Mouse (Mus musculus): Measurements from ENCODE around the gene Lamb1. TPM values are rescaled to one million over a fixed set of nuclear protein-coding genes. Genes with fewer than 3 reads are reported as not detected.

Lamb1 gene
- total RNA-seq, 2 experiments from 2014 or later, result 49.0 to 56.0 TPM

DNA sequence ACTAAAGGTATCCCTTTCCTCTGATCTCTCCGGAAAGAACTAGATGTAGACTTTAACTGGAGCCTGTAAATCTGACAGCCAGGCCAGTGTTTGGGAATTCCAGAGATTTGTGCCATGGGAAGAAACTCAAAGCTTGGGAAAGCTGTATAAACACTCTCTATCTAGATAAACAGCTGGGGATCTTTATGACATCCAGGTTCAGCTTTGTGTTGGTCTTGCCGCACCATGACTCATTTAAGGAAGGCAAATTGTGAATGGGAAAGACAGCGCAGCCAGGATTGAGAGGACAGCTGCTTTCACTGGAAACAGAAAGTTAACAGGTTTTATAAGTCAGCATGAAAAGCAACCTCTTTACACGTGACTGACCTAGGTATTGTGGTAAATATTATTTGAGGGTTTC lies 12.8 kb upstream of the Lamb1 start:
- DNase-seq, result no peak

DNA sequence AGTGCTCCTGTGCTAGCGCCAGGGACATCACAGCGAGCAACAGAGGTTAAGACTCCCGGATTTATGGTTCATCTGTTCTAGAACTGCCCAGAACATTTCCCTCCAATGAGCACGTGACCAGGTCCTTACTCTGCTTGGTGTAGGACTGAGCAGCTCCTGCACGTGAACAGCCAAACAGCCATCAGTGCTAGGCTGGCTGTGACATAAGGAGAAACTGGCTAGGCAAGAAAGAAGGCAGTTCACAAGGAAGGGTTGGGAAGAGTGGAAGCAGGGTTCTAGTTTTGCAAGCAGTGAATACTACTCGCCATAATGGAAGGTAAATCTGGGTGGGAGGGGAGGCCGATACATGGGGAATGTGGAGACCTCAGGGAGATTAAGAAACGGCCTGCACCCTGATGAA lies 10.1 kb upstream of the Lamb1 start:
- DNase-seq, result no peak

DNA sequence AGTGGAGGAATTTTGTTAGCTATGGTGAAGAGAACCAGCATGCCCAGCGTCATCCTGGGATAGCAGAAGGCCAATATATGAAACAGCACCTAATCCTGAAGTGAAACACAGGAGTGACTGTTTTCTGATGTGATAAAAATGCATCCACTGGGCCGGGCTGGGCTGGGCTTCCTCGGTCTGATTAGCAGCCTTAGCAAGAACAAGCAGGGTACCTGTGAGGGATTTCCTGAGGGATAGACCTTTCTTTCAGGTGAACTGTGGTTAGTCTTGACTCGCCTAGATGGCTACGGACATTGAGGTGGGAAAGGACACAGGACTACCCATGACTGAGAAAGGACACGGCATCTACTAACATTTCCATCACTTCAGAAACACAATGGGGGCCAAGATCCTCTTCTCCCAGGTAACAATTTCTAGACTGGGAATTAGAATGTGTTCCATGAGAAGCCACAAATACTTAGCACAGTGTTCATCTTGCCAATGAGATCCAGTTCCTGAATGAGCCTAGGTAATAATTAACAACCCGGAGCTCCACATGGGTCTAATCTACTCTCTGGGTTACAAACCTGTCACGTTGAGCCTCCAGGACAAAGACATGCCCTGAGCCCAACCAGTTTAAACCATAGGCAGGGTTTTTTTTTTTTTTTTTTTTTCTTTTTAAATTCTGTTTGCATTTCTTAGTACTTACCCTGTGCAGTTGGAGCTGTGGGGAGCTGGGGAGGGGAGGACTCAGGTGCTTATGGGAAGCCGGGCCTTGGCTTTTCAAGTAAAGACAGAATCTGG lies 8.7 kb upstream of the Lamb1 start:
- DNase-seq, result no peak

DNA sequence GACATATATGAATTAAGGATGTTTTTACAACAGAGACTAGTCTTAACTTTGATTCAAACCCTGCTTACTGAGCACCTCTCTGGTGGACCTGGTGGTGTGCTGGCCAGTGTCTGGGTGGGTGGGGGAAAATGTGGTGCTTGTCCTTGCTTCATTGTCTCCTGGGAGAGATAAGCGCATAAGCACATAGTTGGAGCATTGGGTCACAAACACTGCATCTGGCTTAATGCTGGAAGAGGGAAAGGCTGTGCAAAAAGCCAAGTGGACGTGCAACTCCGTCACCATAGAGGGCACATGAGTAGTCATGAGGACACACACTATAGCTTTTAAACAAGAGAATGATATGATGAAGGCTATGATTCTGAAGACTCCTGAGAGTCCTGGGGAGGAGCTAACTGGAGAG lies 3.2 kb upstream of the Lamb1 start:
- peak in 1 of 2 experiments; percentile 72 for DNase-seq

DNA sequence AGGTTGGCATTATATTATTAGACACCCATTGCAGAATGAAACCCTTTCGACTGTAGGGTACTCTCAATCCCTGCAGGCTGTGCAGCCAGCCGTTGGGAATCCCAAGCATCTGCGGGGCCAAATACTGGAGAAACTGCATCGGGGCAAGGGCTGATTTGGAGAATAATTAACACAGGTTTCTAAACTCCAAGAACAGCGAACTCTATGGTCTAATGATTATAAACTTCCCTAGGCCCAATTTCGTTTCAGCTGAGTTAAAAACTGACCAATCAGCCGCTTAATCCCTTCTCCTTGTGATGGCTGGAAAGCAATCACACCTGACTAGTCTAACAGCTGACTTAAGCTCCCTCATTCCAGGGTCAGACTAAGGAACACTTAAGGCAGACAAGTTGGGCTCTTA lies 1.1 kb upstream of the Lamb1 start:
- DNase-seq, result no peak

DNA sequence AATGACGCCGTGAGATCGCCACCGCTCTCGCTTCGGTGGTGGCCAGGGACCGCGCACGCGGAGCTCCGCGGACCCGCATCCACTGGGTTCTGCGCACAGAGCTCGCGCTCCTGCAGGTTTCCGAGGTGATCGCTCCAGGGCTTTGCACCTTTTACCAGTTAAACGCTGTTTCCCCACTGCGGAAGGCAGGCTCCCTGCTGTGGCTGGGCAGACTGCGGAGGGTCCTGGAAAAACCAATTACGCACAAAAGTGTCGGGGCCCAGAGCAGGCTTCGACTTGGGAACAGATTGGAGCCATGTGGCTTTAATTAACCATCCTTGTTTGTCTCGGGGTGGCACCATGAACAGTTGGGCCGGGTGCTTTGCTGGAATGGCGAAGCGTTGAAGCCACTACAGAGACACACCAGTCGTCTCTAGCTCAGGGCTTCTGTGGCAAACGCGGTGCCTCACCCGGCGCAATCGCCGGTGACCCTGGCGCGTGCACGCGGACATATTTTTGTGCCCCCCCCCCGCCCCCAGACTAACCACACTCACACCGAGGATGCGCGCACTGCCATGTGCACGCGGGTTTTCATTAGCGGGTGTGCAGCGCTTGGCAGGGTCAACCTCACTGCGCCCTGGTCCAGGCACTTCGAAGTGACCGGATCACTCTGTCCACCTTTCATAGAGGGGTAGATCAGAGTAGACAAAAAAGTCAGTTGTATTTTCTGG lies 843 bp downstream of the Lamb1 start:
- peak in 1 of 2 experiments; percentile 54 for DNase-seq

DNA sequence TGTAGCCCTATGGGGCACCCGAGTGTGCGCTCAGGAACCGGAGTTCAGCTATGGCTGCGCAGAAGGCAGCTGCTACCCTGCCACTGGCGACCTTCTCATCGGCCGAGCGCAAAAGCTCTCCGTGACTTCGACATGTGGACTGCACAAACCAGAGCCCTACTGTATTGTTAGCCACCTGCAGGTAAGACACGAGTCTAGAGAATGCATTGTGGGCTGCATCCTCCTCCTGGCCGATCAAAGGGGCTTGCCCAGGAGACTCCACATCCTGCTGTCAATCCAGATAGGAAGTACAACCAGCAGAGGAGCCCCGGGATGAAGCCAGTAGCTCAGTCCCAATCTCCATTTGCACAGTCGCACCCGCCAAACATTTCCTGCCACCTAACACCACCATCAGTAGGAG lies 1.7 kb downstream of the Lamb1 start:
- peak; percentile 27 to 45 for DNase-seq

DNA sequence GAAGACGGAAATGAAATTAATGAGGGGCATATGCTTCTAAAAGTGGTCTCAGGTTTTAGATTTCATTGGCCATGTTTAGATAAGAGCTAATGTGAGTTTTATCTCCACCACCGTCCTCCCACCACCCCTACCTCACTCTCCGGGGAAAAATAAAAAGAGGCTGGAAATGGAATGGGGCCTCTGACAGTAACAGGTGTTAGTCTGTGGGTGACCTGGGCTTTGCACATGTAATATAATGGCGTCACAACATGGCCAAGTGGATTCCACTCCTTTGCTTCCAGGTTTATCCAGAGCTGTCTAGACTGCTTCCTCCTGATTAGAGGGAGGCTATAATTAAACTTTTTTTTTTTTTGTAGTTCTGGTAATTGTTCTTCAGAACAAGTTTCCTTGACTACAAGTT lies 2.3 kb downstream of the Lamb1 start:
- no peak for DNase-seq

DNA sequence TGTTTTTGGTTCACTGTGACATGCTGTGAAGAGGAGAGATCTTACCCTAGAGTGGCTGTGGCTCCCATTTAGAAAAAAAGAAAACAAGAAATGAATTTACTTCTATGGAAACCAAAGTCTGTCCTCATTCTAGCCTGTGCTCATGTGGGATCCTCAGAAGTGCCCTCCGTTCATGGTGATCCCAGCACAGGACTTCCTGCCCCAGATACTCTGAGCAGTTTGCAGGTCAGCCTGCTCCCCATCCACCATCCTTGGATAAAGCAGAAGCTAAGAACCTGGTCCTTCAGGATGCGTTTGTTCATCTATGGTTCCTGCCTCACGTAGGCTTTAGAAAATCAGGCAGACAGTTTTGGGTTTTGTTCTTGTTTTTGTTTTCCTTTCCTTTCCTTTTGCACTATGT lies 3.3 kb downstream of the Lamb1 start:
- no peak for DNase-seq

DNA sequence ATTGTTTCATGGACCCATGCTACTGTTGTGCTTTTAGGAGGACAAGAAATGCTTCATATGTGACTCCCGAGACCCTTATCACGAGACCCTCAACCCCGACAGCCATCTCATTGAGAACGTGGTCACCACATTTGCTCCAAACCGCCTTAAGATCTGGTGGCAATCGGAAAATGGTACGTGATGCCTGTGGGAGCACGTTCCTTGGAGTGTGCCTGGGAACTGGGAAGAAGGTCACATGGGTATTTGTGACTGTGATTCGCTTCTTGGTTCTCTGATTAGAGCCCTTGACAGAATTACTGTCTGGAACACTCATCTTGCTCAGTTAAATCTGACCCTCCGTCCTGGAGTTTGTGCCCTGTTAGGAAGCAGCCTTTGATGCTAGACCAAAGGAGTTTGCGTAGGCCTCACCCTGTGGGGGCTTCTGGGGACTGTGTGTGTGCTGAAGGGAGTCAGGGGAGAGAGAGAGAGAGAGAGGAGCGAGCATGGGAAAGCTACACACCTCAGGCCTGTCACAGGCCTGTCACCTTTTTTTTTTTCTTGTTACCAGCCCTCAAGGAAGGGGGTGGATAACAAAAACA lies 4.1 kb downstream of the Lamb1 start:
- DNase-seq, result no peak

DNA sequence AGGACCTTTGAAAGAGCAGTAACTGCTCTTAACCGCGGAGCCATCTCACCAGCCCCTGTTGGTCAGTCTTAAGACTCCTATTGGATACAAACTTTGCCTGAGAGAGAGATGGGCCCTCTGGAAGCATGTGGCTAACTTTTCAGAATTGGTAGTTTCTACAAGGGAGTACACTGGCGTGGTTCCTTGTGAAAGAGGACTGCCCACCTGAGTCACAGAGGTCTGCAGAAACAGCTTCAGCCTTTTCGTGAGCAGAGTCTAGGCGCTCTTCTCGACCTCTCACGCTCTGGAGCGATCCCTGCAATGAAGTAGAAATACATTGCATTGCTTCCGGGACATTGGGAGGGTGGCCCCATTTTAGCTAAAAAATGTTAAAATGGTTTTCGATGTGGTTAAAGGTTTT lies 5.3 kb downstream of the Lamb1 start:
- DNase-seq, result no peak

DNA sequence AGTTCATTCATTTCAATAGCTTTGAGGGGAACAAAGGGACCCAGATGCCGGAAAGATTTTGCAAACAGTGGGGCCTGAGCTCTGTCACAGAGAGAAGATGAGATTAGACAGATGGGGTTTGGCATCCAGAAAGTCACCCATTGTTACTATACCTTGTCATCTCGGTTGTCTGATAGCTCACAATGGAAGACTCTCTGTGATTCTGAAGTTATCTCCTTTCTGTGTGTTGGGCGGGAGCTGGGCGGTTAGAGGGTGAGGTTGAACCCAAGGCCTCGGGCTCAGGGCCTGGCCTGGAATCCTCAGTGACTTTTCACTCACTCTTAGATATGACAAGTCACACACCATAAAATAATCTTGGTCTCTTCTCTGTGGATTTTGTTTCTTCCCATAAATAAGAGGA lies 5.7 kb downstream of the Lamb1 start:
- no peak for DNase-seq

DNA sequence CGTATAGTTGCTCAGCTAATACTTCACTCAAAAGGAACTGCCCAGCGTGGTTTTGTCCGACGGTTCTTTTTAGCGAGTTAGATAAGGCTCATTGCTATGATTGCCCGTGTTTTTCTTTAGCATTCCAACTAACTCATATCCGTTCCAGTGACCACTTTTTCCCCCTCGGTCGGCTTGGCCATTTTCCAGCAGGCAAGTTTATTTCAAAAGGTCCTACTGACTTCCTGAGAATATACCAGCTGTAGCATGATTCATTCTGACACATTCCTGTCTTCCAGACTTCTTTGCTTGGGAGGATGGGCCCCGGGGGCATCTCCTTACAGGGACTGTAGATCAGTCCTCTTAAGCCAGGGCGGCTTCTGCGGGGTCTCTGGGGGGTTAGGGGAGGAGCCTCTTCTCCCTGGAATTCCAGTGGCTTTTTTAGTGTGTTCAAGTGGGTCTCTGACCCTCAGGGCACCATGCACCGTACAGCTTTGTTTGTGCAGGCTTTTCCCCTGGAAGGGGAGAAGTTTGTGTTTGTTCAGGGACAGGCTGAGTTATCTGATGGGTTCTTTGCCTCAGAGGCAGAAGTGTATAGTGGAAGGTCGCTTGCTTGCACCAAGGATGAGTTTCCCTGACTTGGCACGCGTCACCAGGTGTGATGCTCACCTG lies 6.5 kb downstream of the Lamb1 start:
- DNase-seq, result peak; percentile 71 to 73

DNA sequence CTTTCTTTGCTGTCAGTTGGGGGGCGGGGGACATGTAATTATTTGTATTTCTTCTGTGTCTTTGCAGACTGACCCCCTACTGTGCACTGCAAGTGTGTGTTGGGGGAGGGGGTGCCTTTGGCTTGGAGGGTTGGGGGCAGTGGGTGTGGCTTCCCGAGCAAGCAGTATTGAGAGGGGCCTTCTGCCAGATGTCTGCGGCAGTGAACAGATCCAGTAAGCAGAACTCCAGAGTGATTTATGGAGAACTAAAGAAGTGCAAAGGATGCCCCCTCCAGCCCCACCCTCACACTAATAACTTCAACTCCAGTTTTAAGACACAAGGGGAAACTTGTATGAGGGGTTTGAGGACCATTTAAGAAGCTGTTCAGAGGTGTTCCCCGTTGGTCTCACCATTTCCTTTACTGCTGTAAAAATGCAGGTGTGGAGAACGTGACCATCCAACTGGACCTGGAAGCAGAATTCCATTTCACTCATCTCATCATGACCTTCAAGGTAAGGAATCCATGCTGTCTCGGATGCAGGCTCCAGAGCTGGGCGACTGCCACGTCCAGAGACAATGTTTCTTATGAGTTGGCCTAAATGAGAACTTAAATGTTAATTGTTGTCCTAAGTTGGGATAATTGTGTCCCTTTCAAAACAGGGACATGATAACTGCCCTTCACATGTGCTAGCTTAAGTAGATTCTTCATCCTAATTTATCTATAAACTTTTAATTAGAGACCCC lies 7.1 kb downstream of the Lamb1 start:
- peak in 1 of 2 experiments; percentile 9 for DNase-seq

DNA sequence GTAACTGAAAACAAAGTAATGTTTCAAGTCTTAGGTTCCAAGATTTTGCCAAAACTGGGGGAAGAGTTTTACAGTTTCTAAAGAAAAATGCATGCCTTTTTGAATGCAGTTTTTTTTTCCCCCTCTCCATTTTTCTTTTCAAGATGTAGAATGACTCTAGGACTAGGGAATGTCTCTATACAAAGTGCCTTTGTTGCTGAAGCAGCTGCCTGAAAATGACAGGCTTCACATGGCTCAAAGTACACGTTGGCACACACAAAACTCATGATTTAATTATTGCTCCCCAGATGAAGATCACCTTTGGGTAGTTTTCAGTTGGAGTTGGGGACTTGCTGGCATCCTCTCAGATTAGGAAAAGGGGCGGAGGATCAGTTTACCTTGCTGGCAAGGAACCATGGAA lies 7.8 kb downstream of the Lamb1 start:
- no peak for DNase-seq

DNA sequence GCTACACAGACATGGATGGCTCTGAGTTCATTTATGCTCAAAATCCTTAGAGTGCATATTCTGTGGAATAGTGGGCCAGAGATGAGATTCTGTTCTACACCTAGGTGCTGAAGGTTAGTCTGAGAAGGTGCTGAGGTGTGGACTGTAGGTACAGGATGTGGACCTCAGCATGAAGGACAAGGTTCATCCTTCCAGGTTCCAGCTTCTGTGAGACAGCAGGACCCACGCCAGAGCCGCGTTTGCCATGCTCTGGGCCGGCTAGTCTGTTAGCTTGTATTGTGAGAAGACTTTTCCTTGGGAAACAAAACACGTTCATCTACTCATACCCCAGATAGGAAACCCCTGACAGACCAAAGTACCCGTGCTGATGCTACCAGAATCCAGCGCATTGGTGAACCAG lies 8.6 kb downstream of the Lamb1 start:
- DNase-seq, result no peak

DNA sequence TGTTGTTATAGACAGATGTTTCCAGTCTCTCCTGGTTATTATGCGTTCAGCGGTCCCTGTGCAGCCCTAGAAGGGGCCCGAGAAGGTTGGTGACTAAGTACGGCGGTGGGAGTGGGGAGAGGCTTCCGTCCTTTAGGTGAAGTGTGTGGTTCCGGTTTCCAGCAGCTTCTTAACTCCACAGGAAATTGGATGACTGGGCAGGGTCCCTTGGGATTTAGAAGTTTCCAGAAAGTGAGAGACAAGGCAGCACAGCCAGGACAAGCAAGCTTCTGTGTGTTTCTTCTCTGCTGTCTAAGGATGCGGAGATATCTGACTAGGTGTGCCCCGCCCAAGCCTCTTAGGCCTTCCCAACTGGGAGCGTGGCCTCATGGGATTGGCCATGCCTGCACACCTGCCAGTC lies 10.4 kb downstream of the Lamb1 start:
- DNase-seq, result peak; percentile 65 to 75

DNA sequence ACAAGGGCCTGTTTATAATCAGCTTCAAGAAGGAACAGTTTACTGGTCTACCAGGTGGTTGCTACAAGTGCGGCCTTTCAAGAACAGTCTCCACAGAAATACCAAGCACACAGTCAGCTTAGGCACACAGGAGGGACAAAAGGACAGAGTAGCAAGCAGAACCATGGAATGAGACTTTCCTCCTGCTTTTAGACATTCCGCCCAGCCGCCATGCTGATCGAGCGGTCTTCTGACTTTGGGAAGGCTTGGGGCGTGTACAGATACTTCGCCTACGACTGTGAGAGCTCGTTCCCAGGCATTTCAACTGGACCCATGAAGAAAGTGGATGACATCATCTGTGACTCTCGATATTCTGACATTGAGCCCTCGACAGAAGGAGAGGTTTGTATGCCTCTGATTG lies 13.2 kb downstream of the Lamb1 start:
- no peak for DNase-seq

DNA sequence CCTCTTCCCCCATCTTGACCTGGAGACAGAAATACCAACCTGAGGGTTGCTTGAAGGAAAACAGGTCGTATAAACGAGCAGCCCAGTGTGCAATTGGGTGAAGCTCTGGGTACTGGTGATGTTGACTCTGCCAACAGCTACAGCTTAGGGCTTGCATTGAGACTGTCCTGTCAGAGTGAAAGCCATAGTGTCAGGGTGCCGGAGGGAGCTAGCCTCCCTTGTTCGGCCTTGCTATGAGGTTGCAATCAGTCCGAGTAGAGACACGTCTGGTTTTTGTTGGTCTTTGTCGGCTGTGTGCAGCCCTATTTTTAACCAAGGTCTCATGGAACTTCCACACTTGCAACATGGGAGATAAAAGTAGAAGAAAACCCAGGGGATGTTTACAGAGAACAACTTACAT lies 15.3 kb downstream of the Lamb1 start:
- no peak for DNase-seq

DNA sequence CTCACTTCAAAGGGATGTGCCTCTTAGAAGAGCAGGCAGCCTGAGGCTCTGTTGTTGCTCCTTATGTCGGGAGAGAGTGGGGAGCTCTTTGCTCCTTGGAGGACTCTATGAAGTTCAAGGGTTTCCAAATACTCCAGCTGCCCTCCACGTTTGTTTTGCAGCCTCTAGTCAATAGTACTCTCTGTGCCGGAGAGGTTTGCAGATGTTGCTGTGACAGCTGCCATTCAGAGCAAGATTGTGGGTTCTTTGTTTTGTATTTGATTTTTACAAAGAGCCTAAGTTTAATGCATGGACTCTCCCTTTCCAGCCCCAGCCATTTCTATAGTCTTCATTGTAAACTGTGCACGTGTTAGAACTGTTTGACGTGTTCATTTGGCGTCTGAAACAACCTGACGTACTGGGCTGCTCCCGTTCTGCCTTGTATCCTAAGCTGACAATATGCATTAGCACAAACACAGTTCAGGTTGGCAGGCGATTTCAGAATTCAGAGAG lies 16.1 kb downstream of the Lamb1 start:
- no peak for DNase-seq

DNA sequence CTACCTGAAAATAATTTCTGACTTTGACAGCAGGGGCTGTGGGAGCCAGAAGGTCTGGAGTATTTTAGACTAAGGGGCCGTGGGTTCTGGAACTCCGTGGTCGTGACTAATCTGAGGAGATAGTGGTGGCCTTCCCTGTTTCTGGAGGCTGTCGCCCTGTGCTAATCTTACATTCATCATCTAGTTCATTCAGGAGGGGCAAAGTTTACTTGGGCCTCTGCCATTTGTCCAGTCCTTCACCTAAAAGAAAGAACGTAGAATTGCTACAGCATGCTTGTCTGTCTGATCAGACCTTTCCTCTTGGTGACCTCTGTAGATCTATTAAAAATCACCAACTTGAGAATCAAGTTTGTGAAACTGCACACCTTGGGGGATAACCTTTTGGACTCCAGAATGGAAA lies 17.2 kb downstream of the Lamb1 start:
- no peak for DNase-seq

DNA sequence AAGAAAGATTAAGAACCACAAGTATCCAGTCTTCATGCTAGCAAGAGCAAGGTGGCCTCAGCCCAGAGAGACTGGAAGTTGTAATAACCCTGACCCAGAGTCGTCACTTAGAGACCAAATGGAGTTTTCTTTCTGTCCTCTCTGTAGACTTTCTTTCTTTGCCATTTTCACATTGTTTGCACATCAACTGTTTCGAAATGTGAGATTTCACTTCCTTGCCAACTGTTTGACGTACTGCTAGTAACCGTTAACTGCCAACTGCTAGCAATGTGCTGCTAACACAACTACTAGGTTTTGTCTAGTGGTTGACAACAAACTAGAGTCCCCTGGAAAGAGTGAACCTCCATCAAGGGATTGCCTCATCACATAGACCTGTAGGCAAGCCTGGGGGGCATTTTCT lies 18.1 kb downstream of the Lamb1 start:
- DNase-seq, result no peak
